Mouse (Mus musculus) heart, postnatal 0 days (tissue): ENCODE results near the gene Kdm2b.

Experiments
- CTCF ChIP-seq: IDR thresholded peaks from 2 replicates; pipeline ENCODE4 v1.5.1; 2016; ENCODE audit warnings: antibody characterized with exemption, control low read depth, low read depth
- EP300 ChIP-seq: IDR thresholded peaks from 2 replicates; pipeline ENCODE4 v1.6.1; 2016; ENCODE audit warnings: antibody characterized with exemption, low read depth

DNA sequence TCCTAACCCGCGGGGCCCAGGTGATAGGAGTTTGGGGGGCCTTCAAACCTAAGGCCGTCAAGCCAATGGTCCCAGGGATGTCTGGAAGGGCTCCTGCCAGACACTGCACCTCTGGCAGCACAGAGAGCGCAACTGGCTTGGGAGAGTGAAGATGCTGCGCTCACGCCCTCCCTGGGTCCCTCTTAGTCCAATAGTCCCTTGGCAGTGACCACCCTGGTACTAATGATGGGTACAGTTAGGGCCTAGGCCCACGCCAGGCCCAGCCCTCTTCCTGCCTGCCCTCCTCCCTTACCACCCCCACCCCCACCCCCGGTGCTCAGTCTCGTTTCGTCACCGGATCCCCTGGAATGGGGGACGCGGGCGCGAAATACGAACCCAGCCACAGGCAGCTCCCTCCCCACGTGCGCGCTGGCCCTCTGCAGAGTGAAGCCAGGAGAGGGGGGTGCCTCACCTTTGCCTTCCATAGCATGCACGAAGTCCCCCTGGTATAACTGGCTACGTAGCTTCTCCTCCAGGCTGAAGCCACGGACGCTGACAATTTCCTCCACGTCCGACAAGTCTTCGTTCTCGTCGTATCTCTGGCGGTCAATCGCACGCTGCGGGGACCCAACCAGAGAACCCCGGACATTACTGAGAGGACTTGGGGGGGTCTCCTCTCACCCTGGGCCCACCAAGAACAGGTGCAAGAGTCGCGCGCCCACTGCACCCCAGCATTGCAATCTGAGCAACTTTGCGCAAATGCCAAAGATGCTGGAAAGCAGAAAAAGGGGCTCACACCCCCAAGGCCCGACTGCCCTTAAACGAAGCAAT is 2.2 kb downstream of the Kdm2b start:
- no peak for TF ChIP-seq CTCF
- no peak for TF ChIP-seq EP300
